Mouse (Mus musculus) neural tube, embryonic 15.5 days (tissue): Measurements from ENCODE around the gene 4933428G20Rik. TPM values are rescaled to one million over a fixed set of nuclear protein-coding genes. Genes with fewer than 3 reads are reported as not detected.

Source experiments
- polyA plus RNA-seq: library from polyadenylated mRNA; unstranded; fragments of >200 nt; fragmentation: Nextera tagmentation; extraction: Ambion mirVana; gene quantifications from 2 replicates; pipeline ENCODE4 v1.2.1, GENCODE M21; 2015

The 4933428G20Rik gene
- polyA plus RNA-seq, 1 experiment from 2014 or later, result 1.2 TPM

Other genes with a start within 250 kb of the 4933428G20Rik start
- 136 and 145 TPM in 2 replicates for gene Npepps, start 219.7 kb downstream of the 4933428G20Rik start, polyA plus RNA-seq
- 38.6 and 43.3 TPM in 2 replicates for gene Mrpl45, start 184.6 kb downstream of the 4933428G20Rik start, polyA plus RNA-seq
- 0.33 and 0.46 TPM in 2 replicates for gene Gpr179, start 148.3 kb downstream of the 4933428G20Rik start, polyA plus RNA-seq
- 7.7 and 8.4 TPM in 2 replicates for gene Socs7, start 137.8 kb downstream of the 4933428G20Rik start, polyA plus RNA-seq
- 8.0 and 9.2 TPM in 2 replicates for gene Arhgap23, start 84.8 kb downstream of the 4933428G20Rik start, polyA plus RNA-seq
- 7.2 and 10.5 TPM in 2 replicates for gene Srcin1, start 75.8 kb upstream of the 4933428G20Rik start, polyA plus RNA-seq
- 2.1 TPM in 2 replicates for gene Epop, start 129.4 kb upstream of the 4933428G20Rik start, polyA plus RNA-seq
- gene Mllt6, start 163.1 kb upstream of the 4933428G20Rik start, polyA plus RNA-seq, result 2.3 and 3.1 TPM in 2 replicates
- 46.9 and 50.1 TPM in 2 replicates for gene Cisd3, start 185.5 kb upstream of the 4933428G20Rik start, polyA plus RNA-seq
- gene Pcgf2, start 200.2 kb upstream of the 4933428G20Rik start, polyA plus RNA-seq, result 17.6 and 17.7 TPM in 2 replicates
- 458 and 459 TPM in 2 replicates for gene Psmb3, start 203.1 kb upstream of the 4933428G20Rik start, polyA plus RNA-seq
- 3.8 and 5.0 TPM in 2 replicates for gene Pip4k2b, start 244.4 kb upstream of the 4933428G20Rik start, polyA plus RNA-seq